Mouse (Mus musculus) midbrain, embryonic 11.5 days (tissue): Measurements from ENCODE around the gene Wasf2. TPM values are rescaled to one million over a fixed set of nuclear protein-coding genes. Genes with fewer than 3 reads are reported as not detected.

Experiments
- ATAC-seq: fragments of 200-750 bp; cut with Nextera tagmentation; 2 replicates; pipeline ENCODE4 v1.8.0; 2017; ENCODE audit warnings: moderate TSS enrichment, moderate library complexity; ENCODE audit not compliant: low FRiP score
- DNase-seq: peaks from one replicate; pipeline ENCODE4 v3.0.0; 2015; ENCODE audit warnings: low spot score; ENCODE audit errors: missing footprints
- H3K27ac ChIP-seq: fragments of 300-500 bp; sonication (generic); 2 replicates; pipeline ENCODE4 v1.5.1; 2014; ENCODE audit warnings: low read depth, low read length
- H3K27me3 ChIP-seq: fragments of 300-500 bp; sonication (generic); 2 replicates; pipeline ENCODE4 v1.6.1; 2014; ENCODE audit warnings: mild to moderate bottlenecking, low read length, moderate library complexity, mixed read lengths; ENCODE audit not compliant: control insufficient read depth, insufficient read depth
- H3K36me3 ChIP-seq: fragments of 300-500 bp; sonication (generic); 2 replicates; pipeline ENCODE4 v1.6.1; 2014; ENCODE audit warnings: mild to moderate bottlenecking, low read length, moderate library complexity, mixed read lengths; ENCODE audit not compliant: control insufficient read depth, insufficient read depth
- H3K4me1 ChIP-seq: fragments of 300-500 bp; sonication (generic); 2 replicates; pipeline ENCODE4 v1.6.1; 2014; ENCODE audit warnings: low read length; ENCODE audit not compliant: control insufficient read depth, insufficient read depth
- H3K4me2 ChIP-seq: fragments of 300-500 bp; sonication (generic); 2 replicates; pipeline ENCODE4 v1.6.1; 2014; ENCODE audit warnings: mild to moderate bottlenecking, moderate library complexity
- H3K4me3 ChIP-seq: fragments of 300-500 bp; sonication (generic); 2 replicates; pipeline ENCODE4 v1.5.1; 2014; ENCODE audit warnings: low read depth, low read length
- H3K9ac ChIP-seq: fragments of 300-500 bp; sonication (generic); 2 replicates; pipeline ENCODE4 v1.6.1; 2014; ENCODE audit warnings: low read length
- H3K9me3 ChIP-seq: fragments of 300-500 bp; sonication (generic); 2 replicates; pipeline ENCODE4 v1.6.1; 2016; ENCODE audit warnings: low read length; ENCODE audit not compliant: control insufficient read depth
- WGBS: fragments of 180-500 bp; shearing (Covaris S2); extraction: QIAGEN DNeasy Blood & Tissue Kit; methylation state at CpG from one replicate; pipeline ENCODE4 v1.1.7; 2014; 5-methylcytosine and 5-hydroxymethylcytosine counted together
- polyA plus RNA-seq: library from polyadenylated mRNA; unstranded; fragments of >200 nt; fragmentation: Nextera tagmentation; extraction: Ambion mirVana; gene quantifications from 2 replicates; pipeline ENCODE4 v1.2.1, GENCODE M21; 2014

Wasf2 gene
- polyA plus RNA-seq, 1 experiment from 2014 or later = 40.1 TPM

DNA sequence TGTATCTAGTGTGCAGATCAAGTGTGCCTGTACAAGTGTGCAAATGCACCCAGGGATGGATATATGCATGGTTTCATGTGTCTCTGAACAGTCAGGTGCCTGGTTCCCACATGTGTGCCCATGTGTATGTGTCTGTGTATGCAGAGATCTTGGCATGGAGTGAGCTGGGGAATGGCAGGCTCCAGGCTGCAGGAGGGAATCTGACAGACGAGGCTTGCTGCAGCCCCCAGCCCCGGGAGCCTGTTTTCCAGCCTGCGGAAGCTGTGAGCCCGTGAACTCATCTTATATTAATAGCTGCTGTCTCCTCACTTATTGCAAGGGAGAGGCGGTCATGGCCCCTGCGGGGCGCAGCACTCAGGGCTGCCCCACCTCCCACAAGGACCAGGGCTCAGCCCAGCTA, 74.1 kb downstream of the Wasf2 start:
- H3K4me3 ChIP-seq = no peak overlapping the region
- ATAC-seq (no peak), DNase-seq (no peak)
- H3K27me3 ChIP-seq = no peaks in the 10 kb centered on the region
- WGBS = 62% methylated on average over 7 of the region's 7 CpGs
- no peak overlapping the region for H3K4me2 ChIP-seq
- peak overlapping the region; percentile 13; the same call in 1 of the 2 replicates for H3K27ac ChIP-seq
- H3K9ac ChIP-seq = no peak overlapping the region
- H3K36me3 ChIP-seq = no peaks in the 10 kb centered on the region
- peaks cover 17% of the 10 kb centered on the region for H3K4me1 ChIP-seq
- H3K9me3 ChIP-seq = no peaks in the 10 kb centered on the region

GRCm38 (mm10) chr4:133209366-133209765, 79.1 kb downstream of the Wasf2 start:
- peak; percentile 95 for DNase-seq
- 0 out of 2 replicates have a peak, but pooled peaks have one; percentile 39 for ATAC-seq
- Histone ChIP-seq H3K4me2 (no peak overlapping the region), H3K36me3 (no peaks in the 10 kb centered on the region), H3K4me1 (peaks cover 15% of the 10 kb centered on the region), H3K4me3 (no peak overlapping the region), H3K27ac (no peak overlapping the region), H3K9ac (no peak overlapping the region), H3K9me3 (no peaks in the 10 kb centered on the region), H3K27me3 (peaks cover 36% of the 10 kb centered on the region)
- WGBS = 6% methylated on average over 11 of the region's 11 CpGs

- no peak overlapping the region for H3K27ac ChIP-seq
- no peaks in the 10 kb centered on the region for H3K9me3 ChIP-seq
- no peak overlapping the region for H3K4me3 ChIP-seq
- no peak overlapping the region for H3K9ac ChIP-seq
- ATAC-seq = no peak
- 91% methylated on average over 24 of the region's 24 CpGs for WGBS
- H3K36me3 ChIP-seq = no peaks in the 10 kb centered on the region
- H3K4me1 ChIP-seq = peaks cover 12% of the 10 kb centered on the region
- no peak overlapping the region for H3K4me2 ChIP-seq
- no peak for DNase-seq
- H3K27me3 ChIP-seq = peaks cover 38% of the 10 kb centered on the region
Observed at GRCm38 (mm10) chr4:133210023-133210787, 79.9 kb downstream of the Wasf2 start.

- Histone ChIP-seq H3K9ac (no peak overlapping the region), H3K27me3 (peaks cover 38% of the 10 kb centered on the region), H3K4me1 (peaks cover 12% of the 10 kb centered on the region), H3K4me2 (no peak overlapping the region), H3K36me3 (no peaks in the 10 kb centered on the region), H3K4me3 (no peak overlapping the region), H3K27ac (no peak overlapping the region), H3K9me3 (no peaks in the 10 kb centered on the region)
- ATAC-seq (no peak), DNase-seq (no peak)
- WGBS = 92% methylated on average over 19 of the region's 19 CpGs
Observed at GRCm38 (mm10) chr4:133210788-133211390, 80.6 kb downstream of the Wasf2 start.

GRCm38 (mm10) chr4:133211751-133212561, 81.7 kb downstream of the Wasf2 start, which contains the start of the genes Cd164l2 and Gpr3:
Gene Cd164l2 (plus strand): TSS chr4:133212131.
Gene Gpr3 (minus strand): TSS chr4:133212536.
- H3K9me3 ChIP-seq = no peaks in the 10 kb centered on the region
- peak within 1 kb of the TSS; percentile 69 for H3K4me3 ChIP-seq
- peaks cover 38% of the 10 kb centered on the region for H3K27me3 ChIP-seq
- 2% methylated on average over 52 of the region's 52 CpGs for WGBS
- H3K4me1 ChIP-seq = peaks cover 12% of the 10 kb centered on the region
- H3K27ac ChIP-seq = no peak within 1 kb of the TSS
- H3K4me2 ChIP-seq = peak within 1 kb of the TSS; percentile 98
- H3K9ac ChIP-seq = peak within 1 kb of the TSS; percentile 61
- ATAC-seq (peak; percentile 79), DNase-seq (no peak)
- no peaks in the 10 kb centered on the region for H3K36me3 ChIP-seq

- peaks cover 38% of the 10 kb centered on the region for H3K27me3 ChIP-seq
- H3K36me3 ChIP-seq = no peaks in the 10 kb centered on the region
- peak overlapping the region; percentile 98 for H3K4me2 ChIP-seq
- H3K9ac ChIP-seq = peak overlapping the region; percentile 61
- 1% methylated on average over 44 of the region's 44 CpGs for WGBS
- H3K4me3 ChIP-seq = peak overlapping the region; percentile 69
- H3K9me3 ChIP-seq = no peaks in the 10 kb centered on the region
- peaks cover 12% of the 10 kb centered on the region for H3K4me1 ChIP-seq
- H3K27ac ChIP-seq = no peak overlapping the region
- DNase-seq = peak; percentile 95
- peak; percentile 86 for ATAC-seq
Observed at GRCm38 (mm10) chr4:133212562-133213267, 82.4 kb downstream of the Wasf2 start.

GRCm38 (mm10) chr4:133213268-133213590, 82.9 kb downstream of the Wasf2 start:
- Histone ChIP-seq H3K4me2 (peak overlapping the region; percentile 98; the same call in 1 of the 2 replicates), H3K4me3 (no peak overlapping the region), H3K27ac (no peak overlapping the region), H3K36me3 (no peaks in the 10 kb centered on the region), H3K27me3 (peaks cover 38% of the 10 kb centered on the region), H3K9me3 (no peaks in the 10 kb centered on the region), H3K4me1 (peaks cover 12% of the 10 kb centered on the region), H3K9ac (no peak overlapping the region)
- DNase-seq = no peak
- ATAC-seq = peak; percentile 30; the same call in 1 of the 2 replicates
- WGBS = 0% methylated on average over 9 of the region's 9 CpGs

GRCm38 (mm10) chr4:133213661-133214060, 83.4 kb downstream of the Wasf2 start:
- WGBS = 6% methylated on average over 10 of the region's 10 CpGs
- H3K4me2 ChIP-seq = no peak overlapping the region
- peaks cover 38% of the 10 kb centered on the region for H3K27me3 ChIP-seq
- no peak overlapping the region for H3K9ac ChIP-seq
- no peak overlapping the region for H3K27ac ChIP-seq
- ATAC-seq (no peak), DNase-seq (no peak)
- H3K36me3 ChIP-seq = no peaks in the 10 kb centered on the region
- H3K4me3 ChIP-seq = no peak overlapping the region
- H3K4me1 ChIP-seq = peaks cover 12% of the 10 kb centered on the region
- H3K9me3 ChIP-seq = no peaks in the 10 kb centered on the region
